Mouse (Mus musculus) heart, embryonic 10.5 days (tissue): ENCODE results near the gene Nfu1. TPM values are rescaled to one million over a fixed set of nuclear protein-coding genes. Genes with fewer than 3 reads are reported as not detected.
A peak's percentile ranks its signal among the peaks of the same experiment; 100 is the strongest.
"Not testable (repeated sequence)": the region's sequence is repeated elsewhere in the genome, so short reads cannot be mapped to it uniquely, and the experiment has no call there.

Experiments
- DNase-seq: peaks from one replicate; pipeline ENCODE4 v3.0.0-alpha.2; 2017; ENCODE audit warnings: low spot score
- H3K27ac ChIP-seq: fragments of 300-500 bp; sonication (generic); 2 replicates; pipeline ENCODE4 v1.5.1; 2016; ENCODE audit warnings: mild to moderate bottlenecking
- H3K27me3 ChIP-seq: fragments of 300-500 bp; sonication (generic); 2 replicates; pipeline ENCODE4 v1.6.1; 2016; ENCODE audit warnings: mild to moderate bottlenecking; ENCODE audit not compliant: poor library complexity, insufficient read depth, severe bottlenecking
- H3K36me3 ChIP-seq: fragments of 300-500 bp; sonication (generic); 2 replicates; pipeline ENCODE4 v1.6.1; 2016; ENCODE audit warnings: mild to moderate bottlenecking, moderate library complexity
- H3K4me1 ChIP-seq: fragments of 300-500 bp; sonication (generic); 2 replicates; pipeline ENCODE4 v1.6.1; 2016; ENCODE audit warnings: mild to moderate bottlenecking
- H3K4me3 ChIP-seq: fragments of 300-500 bp; sonication (generic); 2 replicates; pipeline ENCODE4 v1.5.1; 2016; ENCODE audit warnings: mild to moderate bottlenecking, moderate library complexity
- H3K9me3 ChIP-seq: fragments of 300-500 bp; sonication (generic); 2 replicates; pipeline ENCODE4 v1.6.1; 2016; ENCODE audit warnings: mild to moderate bottlenecking, moderate library complexity
- WGBS: fragments of 180-500 bp; shearing (Covaris S2); methylation state at CpG from one replicate; pipeline ENCODE4 v1.1.7; 2016; 5-methylcytosine and 5-hydroxymethylcytosine counted together
- polyA plus RNA-seq: library from polyadenylated mRNA; unstranded; fragments of >200 nt; fragmentation: Nextera tagmentation; extraction: Ambion mirVana; gene quantifications from 2 replicates; pipeline ENCODE4 v1.2.1, GENCODE M21; 2016

Gene Nfu1
- polyA plus RNA-seq, 1 experiment from 2014 or later, result 107 TPM

- 61% methylated on average over 3 of the region's 3 CpGs for WGBS
- DNase-seq, result no peak
- Histone ChIP-seq H3K4me1 (0 out of 2 replicates have a peak, but pooled peaks cover 3% of the 10 kb centered on the region), H3K9me3 (no peaks in the 10 kb centered on the region), H3K36me3 (peaks cover 39% of the 10 kb centered on the region), H3K27ac (no peak overlapping the region), H3K4me3 (no peak overlapping the region), H3K27me3 (no peaks in the 10 kb centered on the region)
These were observed 23.4 kb downstream of the Nfu1 start for GRCm38 (mm10) chr6:87032401-87032800.

DNA sequence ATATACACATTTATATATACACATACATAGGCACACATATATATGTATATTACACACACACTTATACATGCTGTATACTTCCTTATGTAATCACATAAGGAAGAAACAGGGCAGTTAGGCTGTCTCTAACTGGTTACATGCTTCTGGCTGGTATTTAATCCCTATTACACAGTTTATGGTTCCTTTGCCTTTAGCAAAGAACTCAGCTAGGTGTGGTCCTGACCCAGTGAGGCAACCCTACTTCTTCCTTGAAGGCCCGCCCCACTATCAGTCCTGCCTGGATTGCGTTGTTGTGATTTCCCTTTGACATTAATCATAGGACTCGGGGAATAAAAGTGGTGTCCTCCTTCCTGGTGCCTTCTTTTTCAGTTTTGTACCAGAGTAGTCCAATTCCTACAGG is 25.4 kb downstream of the Nfu1 start:
- Histone ChIP-seq H3K27ac (no peak overlapping the region), H3K9me3 (no peaks in the 10 kb centered on the region)
- 87% methylated on average over 3 of the region's 3 CpGs for WGBS

GRCm38 (mm10) chr6:87037826-87038620 is 29.0 kb downstream of the Nfu1 start:
- Histone ChIP-seq H3K27me3 (no peaks in the 10 kb centered on the region), H3K27ac (no peak overlapping the region), H3K9me3 (no peaks in the 10 kb centered on the region), H3K36me3 (peaks cover 8% of the 10 kb centered on the region; the same call in 1 of the 2 replicates), H3K4me1 (no peaks in the 10 kb centered on the region; the same call in 1 of the 2 replicates), H3K4me3 (no peak overlapping the region)
- 79% methylated on average over 10 of the region's 10 CpGs for WGBS
- no peak for DNase-seq

More for the DNA sequence above, 25.4 kb downstream of the Nfu1 start:
- peaks cover 21% of the 10 kb centered on the region for H3K36me3 ChIP-seq
- no peak overlapping the region for H3K4me3 ChIP-seq
- H3K27me3 ChIP-seq, result no peaks in the 10 kb centered on the region
- no peak for DNase-seq
- H3K4me1 ChIP-seq, result no peaks in the 10 kb centered on the region

GRCm38 (mm10) chr6:87039161-87039560 is 30.1 kb downstream of the Nfu1 start:
- Histone ChIP-seq H3K9me3 (no peaks in the 10 kb centered on the region), H3K4me1 (peaks cover 11% of the 10 kb centered on the region), H3K36me3 (peaks cover 8% of the 10 kb centered on the region; the same call in 1 of the 2 replicates), H3K4me3 (no peak overlapping the region), H3K27ac (no peak overlapping the region), H3K27me3 (no peaks in the 10 kb centered on the region)
- WGBS, result 78% methylated on average over 8 of the region's 8 CpGs
- DNase-seq, result no peak

DNA sequence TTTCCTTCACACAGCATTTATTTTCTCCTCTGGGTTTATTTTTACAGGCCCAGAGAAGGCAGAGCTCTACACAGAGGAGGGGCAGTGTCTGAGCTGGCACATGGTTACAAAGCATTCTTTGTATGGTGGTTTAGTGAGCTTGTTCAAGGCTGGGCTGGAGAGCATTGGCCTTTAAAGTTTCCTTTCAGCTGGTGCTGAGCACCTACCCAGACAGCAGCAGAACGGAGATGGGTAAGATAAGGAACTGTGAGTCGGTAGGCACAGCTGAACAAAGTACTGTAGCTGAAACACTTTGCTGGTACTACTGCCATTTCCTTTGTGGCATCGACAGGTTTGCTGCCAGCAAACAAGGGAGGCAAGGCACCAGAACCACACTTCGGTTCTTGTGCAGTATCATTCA is 31.9 kb downstream of the Nfu1 start:
- Histone ChIP-seq H3K27me3 (no peaks in the 10 kb centered on the region), H3K4me3 (no peak overlapping the region), H3K9me3 (no peaks in the 10 kb centered on the region), H3K4me1 (peaks cover 14% of the 10 kb centered on the region), H3K27ac (peak overlapping the region; percentile 59; the same call in 1 of the 2 replicates), H3K36me3 (peaks cover 8% of the 10 kb centered on the region; the same call in 1 of the 2 replicates)
- 68% methylated on average over 4 of the region's 4 CpGs for WGBS
- DNase-seq, result no peak

GRCm38 (mm10) chr6:87041431-87041830 is 32.4 kb downstream of the Nfu1 start:
- Histone ChIP-seq H3K4me3 (peak overlapping the region; percentile 85; the same call in 1 of the 2 replicates), H3K27ac (peak overlapping the region; percentile 95; the same call in 1 of the 2 replicates), H3K9me3 (no peaks in the 10 kb centered on the region), H3K36me3 (peaks cover 6% of the 10 kb centered on the region; the same call in 1 of the 2 replicates), H3K27me3 (no peaks in the 10 kb centered on the region), H3K4me1 (peaks cover 14% of the 10 kb centered on the region)
- 92% methylated on average over 7 of the region's 7 CpGs for WGBS
- DNase-seq, result no peak

DNA sequence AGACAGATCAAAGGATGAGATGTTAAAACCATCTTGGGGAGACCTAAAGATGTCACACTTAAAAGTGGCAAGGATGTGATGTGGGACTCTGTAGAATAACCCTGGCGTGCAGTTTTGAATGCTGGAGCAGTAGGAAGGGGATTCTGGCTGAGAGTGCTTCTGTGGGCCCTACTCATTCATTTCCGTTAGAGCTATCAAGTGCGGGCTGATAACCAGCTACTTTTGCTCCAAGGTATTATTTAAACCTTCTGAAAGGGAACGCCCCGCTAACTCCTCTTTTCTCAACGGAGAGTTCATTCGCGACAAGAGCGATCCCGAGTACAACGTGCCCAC is 32.9 kb downstream of the Nfu1 start:
- peak overlapping the region; percentile 85 for H3K4me3 ChIP-seq
- H3K27me3 ChIP-seq, result no peaks in the 10 kb centered on the region
- H3K9me3 ChIP-seq, result no peaks in the 10 kb centered on the region
- peak overlapping the region; percentile 95 for H3K27ac ChIP-seq
- peaks cover 14% of the 10 kb centered on the region for H3K4me1 ChIP-seq
- under 1% methylated on average over 11 of the region's 11 CpGs for WGBS
- 0 out of 2 replicates have a peak, but pooled peaks cover 3% of the 10 kb centered on the region for H3K36me3 ChIP-seq
- no peak for DNase-seq

GRCm38 (mm10) chr6:87042337-87043130 is 33.5 kb downstream of the Nfu1 start, which contains the start of gene Gfpt1:
Gene Gfpt1 (plus strand): TSS chr6:87042846.
- peaks cover 14% of the 10 kb centered on the region for H3K4me1 ChIP-seq
- peak; percentile 97 for DNase-seq
- under 1% methylated on average over 68 of the region's 68 CpGs for WGBS
- no peaks in the 10 kb centered on the region for H3K9me3 ChIP-seq
- H3K36me3 ChIP-seq, result peaks cover 5% of the 10 kb centered on the region
- H3K27ac ChIP-seq, result peak within 1 kb of the TSS; percentile 95
- H3K27me3 ChIP-seq, result no peaks in the 10 kb centered on the region
- peak within 1 kb of the TSS; percentile 85 for H3K4me3 ChIP-seq

DNA sequence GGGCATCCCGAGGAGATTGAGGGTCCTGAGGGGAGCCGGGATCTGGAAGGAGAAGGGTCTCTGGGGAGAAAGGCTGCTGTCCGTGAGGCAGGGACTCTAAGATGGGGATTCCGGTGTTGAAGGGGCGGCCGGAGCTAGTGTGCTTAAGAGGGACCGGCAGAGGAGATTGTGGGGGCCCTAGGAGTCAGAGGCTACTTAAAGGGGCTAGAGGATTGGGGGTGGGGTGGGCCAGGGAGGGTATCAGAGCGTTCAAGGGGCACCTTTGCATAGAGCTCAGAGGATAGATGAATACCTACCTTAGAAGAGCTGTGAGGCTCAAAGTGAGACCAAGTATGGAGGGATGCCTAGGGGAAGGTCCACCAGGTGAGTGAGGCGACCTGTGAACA is 34.1 kb downstream of the Nfu1 start:
- WGBS, result under 1% methylated on average over 9 of the region's 9 CpGs
- DNase-seq, result no peak
- Histone ChIP-seq H3K27ac (peak overlapping the region; percentile 95), H3K4me3 (peak overlapping the region; percentile 85), H3K4me1 (peaks cover 14% of the 10 kb centered on the region), H3K9me3 (no peaks in the 10 kb centered on the region), H3K36me3 (peaks cover 11% of the 10 kb centered on the region), H3K27me3 (no peaks in the 10 kb centered on the region)

GRCm38 (mm10) chr6:87044895-87045294 is 35.9 kb downstream of the Nfu1 start:
- WGBS, result 79% methylated on average over 2 of the region's 2 CpGs
- no peaks in the 10 kb centered on the region for H3K27me3 ChIP-seq
- peaks cover 26% of the 10 kb centered on the region for H3K36me3 ChIP-seq
- no peak for DNase-seq
- peaks cover 14% of the 10 kb centered on the region for H3K4me1 ChIP-seq
- H3K27ac ChIP-seq, result no peak overlapping the region
- H3K9me3 ChIP-seq, result no peaks in the 10 kb centered on the region
- H3K4me3 ChIP-seq, result no peak overlapping the region

DNA sequence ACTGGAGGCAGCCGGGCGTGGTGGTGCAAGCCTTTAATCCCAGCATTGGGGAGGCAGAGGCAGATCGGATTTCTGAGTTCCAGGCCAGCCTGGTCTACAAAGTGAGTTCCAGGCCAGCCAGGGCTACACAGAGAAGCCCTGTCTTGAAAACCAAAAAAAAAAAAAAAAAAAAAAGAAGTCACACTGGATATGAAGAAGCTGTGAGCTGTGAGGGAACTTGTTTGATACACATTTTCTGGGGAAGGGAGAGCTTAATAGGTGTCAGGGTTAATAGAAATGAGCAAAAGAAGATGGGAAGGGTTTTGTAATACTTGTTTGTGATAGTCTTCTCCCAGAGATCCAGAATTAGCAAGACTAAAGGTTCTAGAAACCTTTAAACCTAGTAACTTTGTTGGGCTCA is 36.5 kb downstream of the Nfu1 start:
- no peak overlapping the region for H3K4me3 ChIP-seq
- no peaks in the 10 kb centered on the region for H3K9me3 ChIP-seq
- WGBS, result 82% methylated on average over 3 of the region's 3 CpGs
- H3K36me3 ChIP-seq, result peaks cover 26% of the 10 kb centered on the region
- DNase-seq, result no peak
- peaks cover 14% of the 10 kb centered on the region for H3K4me1 ChIP-seq
- H3K27me3 ChIP-seq, result no peaks in the 10 kb centered on the region
- no peak overlapping the region for H3K27ac ChIP-seq

DNA sequence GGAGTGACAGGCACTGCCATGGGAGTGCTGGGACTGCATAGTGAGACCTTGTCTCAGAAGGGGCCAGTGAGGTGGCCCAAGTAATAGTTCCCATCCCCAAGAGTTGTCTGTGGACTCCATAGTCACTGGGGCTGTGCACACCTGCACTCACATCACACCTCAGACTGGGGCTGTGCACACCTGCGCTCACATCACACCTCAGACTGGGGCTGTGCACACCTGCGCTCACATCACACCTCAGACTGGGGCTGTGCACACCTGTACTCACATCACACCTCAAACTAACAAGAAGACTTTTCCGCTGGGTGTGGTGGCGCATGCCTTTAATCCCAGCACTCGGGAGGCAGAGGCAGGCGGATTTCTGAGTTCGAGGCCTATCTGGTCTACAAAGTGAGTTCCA is 39.7 kb downstream of the Nfu1 start:
- peaks cover 54% of the 10 kb centered on the region for H3K36me3 ChIP-seq
- H3K9me3 ChIP-seq, H3K4me1 ChIP-seq, DNase-seq, H3K4me3 ChIP-seq, H3K27me3 ChIP-seq, H3K27ac ChIP-seq: not testable (repeated sequence)
- 92% methylated on average over 7 of the region's 7 CpGs for WGBS

DNA sequence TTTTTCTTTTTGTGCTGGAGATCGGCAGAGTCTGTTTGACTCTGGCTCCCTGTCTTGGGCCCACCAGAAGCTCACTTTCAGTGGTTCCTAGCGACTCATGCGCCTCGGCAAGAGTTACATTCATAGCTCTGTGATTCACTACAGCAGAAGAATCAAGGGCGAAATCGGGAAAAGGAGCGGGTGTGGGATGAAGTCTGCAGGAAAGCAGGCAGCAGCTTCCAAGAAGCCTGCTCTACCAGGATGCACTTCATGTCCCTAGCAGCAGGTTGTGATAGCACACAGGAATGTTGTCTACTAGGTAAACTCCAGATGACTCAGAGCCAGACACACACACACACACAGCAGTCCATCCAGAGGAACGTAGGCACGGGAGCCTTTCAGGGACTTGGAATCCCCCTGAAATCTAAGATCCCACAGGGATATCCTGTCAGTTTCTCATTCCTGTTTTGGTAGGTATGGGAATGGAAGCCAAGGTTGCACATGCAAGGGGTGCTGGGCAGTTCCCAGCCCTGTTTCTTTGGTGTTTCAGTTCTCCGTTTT is 42.9 kb downstream of the Nfu1 start:
- H3K27ac ChIP-seq, result no peak overlapping the region
- no peaks in the 10 kb centered on the region for H3K9me3 ChIP-seq
- H3K36me3 ChIP-seq, result peaks cover 83% of the 10 kb centered on the region
- no peaks in the 10 kb centered on the region for H3K27me3 ChIP-seq
- H3K4me1 ChIP-seq, result no peaks in the 10 kb centered on the region
- no peak overlapping the region for H3K4me3 ChIP-seq
- DNase-seq, result no peak
- WGBS, result 89% methylated on average over 10 of the region's 10 CpGs
